Mouse (Mus musculus): ENCODE data around the gene Slc35d2. TPM values are rescaled to one million over a fixed set of nuclear protein-coding genes. Genes with fewer than 3 reads are reported as not detected.
A peak's percentile ranks its signal among the peaks of the same experiment; 100 is the strongest.
"Not testable (repeated sequence)": the region's sequence is repeated elsewhere in the genome, so short reads cannot be mapped to it uniquely, and the experiment has no call there.

Slc35d2 gene
- polyA plus RNA-seq, 1 experiment from 2014 or later, result 1.3 TPM

GRCm38 (mm10) chr13:64086036-64086435 is 43.1 kb downstream of the Slc35d2 start:
- 80% methylated on average over 5 of the region's 5 CpGs for WGBS
- peaks cover 12% of the 10 kb centered on the region for H3K4me1 ChIP-seq
- H3K27me3 ChIP-seq, result no peaks in the 10 kb centered on the region
- H3K4me3 ChIP-seq, result no peak overlapping the region
- no peak overlapping the region for H3K27ac ChIP-seq
- no peak overlapping the region for H3K9ac ChIP-seq
- no peak overlapping the region for H3K4me2 ChIP-seq
- ATAC-seq, result no peak
- H3K36me3 ChIP-seq (ENCODE audit: poor library complexity, severe bottlenecking), result no peaks in the 10 kb centered on the region
- H3K9me3 ChIP-seq (replicated peaks), result no peaks in the 10 kb centered on the region

GRCm38 (mm10) chr13:64083331-64083730 is 45.8 kb downstream of the Slc35d2 start:
- Histone ChIP-seq H3K4me1 (peaks cover 16% of the 10 kb centered on the region), H3K4me2 (no peak overlapping the region), H3K9ac (no peak overlapping the region), H3K36me3 (ENCODE audit: poor library complexity, severe bottlenecking) (no peaks in the 10 kb centered on the region), H3K9me3 (replicated peaks) (no peaks in the 10 kb centered on the region), H3K27me3 (no peaks in the 10 kb centered on the region), H3K27ac (no peak overlapping the region), H3K4me3 (no peak overlapping the region)
- no peak for ATAC-seq
- WGBS, result 90% methylated on average over 3 of the region's 3 CpGs

GRCm38 (mm10) chr13:64081012-64081919 is 47.9 kb downstream of the Slc35d2 start:
- Histone ChIP-seq H3K27me3 (no peaks in the 10 kb centered on the region), H3K4me2 (peak overlapping the region; percentile 24), H3K9me3 (replicated peaks) (no peaks in the 10 kb centered on the region), H3K4me3 (no peak overlapping the region), H3K9ac (peak overlapping the region; percentile 48), H3K27ac (peak overlapping the region; percentile 66), H3K4me1 (peaks cover 16% of the 10 kb centered on the region), H3K36me3 (ENCODE audit: poor library complexity, severe bottlenecking) (no peaks in the 10 kb centered on the region)
- peak; percentile 83 for ATAC-seq
- WGBS, result 13% methylated on average over 16 of the region's 16 CpGs

GRCm38 (mm10) chr13:64077591-64077990 is 51.6 kb downstream of the Slc35d2 start:
- ATAC-seq, result no peak
- Histone ChIP-seq H3K9ac (no peak overlapping the region), H3K4me3 (no peak overlapping the region), H3K27ac (no peak overlapping the region), H3K27me3 (no peaks in the 10 kb centered on the region), H3K9me3 (replicated peaks) (no peaks in the 10 kb centered on the region), H3K4me1 (peaks cover 16% of the 10 kb centered on the region), H3K36me3 (ENCODE audit: poor library complexity, severe bottlenecking) (no peaks in the 10 kb centered on the region), H3K4me2 (no peak overlapping the region)
- 87% methylated on average over 5 of the region's 5 CpGs for WGBS

- WGBS, result 85% methylated on average over 4 of the region's 4 CpGs
- no peak for ATAC-seq
- H3K4me1 ChIP-seq, result peaks cover 5% of the 10 kb centered on the region
- H3K27me3 ChIP-seq, result no peaks in the 10 kb centered on the region
- H3K9me3 ChIP-seq (replicated peaks), result no peaks in the 10 kb centered on the region
- H3K4me2 ChIP-seq, result no peak overlapping the region
- H3K27ac ChIP-seq, result no peak overlapping the region
- H3K9ac ChIP-seq, result no peak overlapping the region
- no peaks in the 10 kb centered on the region for H3K36me3 ChIP-seq (ENCODE audit: poor library complexity, severe bottlenecking)
- no peak overlapping the region for H3K4me3 ChIP-seq
These were observed 53.1 kb downstream of the Slc35d2 start for GRCm38 (mm10) chr13:64076074-64076473.

GRCm38 (mm10) chr13:64066653-64067052 is 62.5 kb downstream of the Slc35d2 start:
- no peak for ATAC-seq
- no peaks in the 10 kb centered on the region for H3K27me3 ChIP-seq
- H3K36me3 ChIP-seq (ENCODE audit: poor library complexity, severe bottlenecking), result no peaks in the 10 kb centered on the region
- no peak overlapping the region for H3K27ac ChIP-seq
- H3K4me3 ChIP-seq, result no peak overlapping the region
- H3K9me3 ChIP-seq (replicated peaks), result no peaks in the 10 kb centered on the region
- no peak overlapping the region for H3K9ac ChIP-seq
- 74% methylated on average over 3 of the region's 3 CpGs for WGBS
- H3K4me1 ChIP-seq, result no peaks in the 10 kb centered on the region
- H3K4me2 ChIP-seq, result no peak overlapping the region

- Histone ChIP-seq H3K4me3 (no peak overlapping the region), H3K27me3 (no peaks in the 10 kb centered on the region), H3K36me3 (ENCODE audit: poor library complexity, severe bottlenecking) (no peaks in the 10 kb centered on the region), H3K4me2 (no peak overlapping the region), H3K9me3 (replicated peaks) (no peaks in the 10 kb centered on the region), H3K27ac (no peak overlapping the region), H3K9ac (no peak overlapping the region), H3K4me1 (no peaks in the 10 kb centered on the region)
- no peak for ATAC-seq
These were observed 64.9 kb downstream of the Slc35d2 start for GRCm38 (mm10) chr13:64064276-64064675.

GRCm38 (mm10) chr13:64060935-64061506 is 68.1 kb downstream of the Slc35d2 start:
- Histone ChIP-seq H3K9ac (no peak overlapping the region), H3K27ac (no peak overlapping the region), H3K27me3 (no peaks in the 10 kb centered on the region), H3K9me3 (replicated peaks) (no peaks in the 10 kb centered on the region), H3K36me3 (ENCODE audit: poor library complexity, severe bottlenecking) (no peaks in the 10 kb centered on the region), H3K4me2 (no peak overlapping the region), H3K4me3 (no peak overlapping the region), H3K4me1 (no peaks in the 10 kb centered on the region)
- ATAC-seq, result no peak
- WGBS, result 79% methylated on average over 5 of the region's 5 CpGs

GRCm38 (mm10) chr13:64053959-64054358 is 75.2 kb downstream of the Slc35d2 start:
- H3K27ac ChIP-seq, result no peak overlapping the region
- 0 out of 2 replicates have a peak, but pooled peaks cover 6% of the 10 kb centered on the region for H3K9me3 ChIP-seq (replicated peaks)
- ATAC-seq, result no peak

GRCm38 (mm10) chr13:64052281-64052680 is 76.9 kb downstream of the Slc35d2 start:
- H3K9ac ChIP-seq; H3K27ac ChIP-seq; H3K9me3 ChIP-seq (replicated peaks); H3K4me2 ChIP-seq; H3K27me3 ChIP-seq; ATAC-seq; H3K4me3 ChIP-seq; H3K4me1 ChIP-seq; H3K36me3 ChIP-seq (ENCODE audit: poor library complexity, severe bottlenecking): not testable (repeated sequence)
- WGBS, result 90% methylated on average over 2 of the region's 2 CpGs

More at GRCm38 (mm10) chr13:64053959-64054358, 75.2 kb downstream of the Slc35d2 start:
- Histone ChIP-seq H3K4me3 (no peak overlapping the region), H3K4me2 (no peak overlapping the region), H3K36me3 (ENCODE audit: poor library complexity, severe bottlenecking) (no peaks in the 10 kb centered on the region), H3K9ac (no peak overlapping the region), H3K27me3 (no peaks in the 10 kb centered on the region), H3K4me1 (no peaks in the 10 kb centered on the region)
- 68% methylated on average over 1 of the region's 1 CpGs for WGBS

- Histone ChIP-seq H3K4me3 (no peak overlapping the region), H3K27me3 (no peaks in the 10 kb centered on the region), H3K36me3 (ENCODE audit: poor library complexity, severe bottlenecking) (no peaks in the 10 kb centered on the region), H3K9ac (no peak overlapping the region), H3K27ac (no peak overlapping the region), H3K4me2 (no peak overlapping the region), H3K4me1 (no peaks in the 10 kb centered on the region), H3K9me3 (replicated peaks) (0 out of 2 replicates have a peak, but pooled peaks cover 6% of the 10 kb centered on the region)
- 61% methylated on average over 4 of the region's 4 CpGs for WGBS
- no peak for ATAC-seq
These were observed 78.3 kb downstream of the Slc35d2 start for GRCm38 (mm10) chr13:64050895-64051294.

- Histone ChIP-seq H3K4me2 (no peak overlapping the region), H3K27me3 (no peaks in the 10 kb centered on the region)
These were observed 79.6 kb downstream of the Slc35d2 start for GRCm38 (mm10) chr13:64049535-64049934.

More at GRCm38 (mm10) chr13:64049535-64049934, 79.6 kb downstream of the Slc35d2 start:
- Histone ChIP-seq H3K36me3 (ENCODE audit: poor library complexity, severe bottlenecking) (no peaks in the 10 kb centered on the region), H3K4me1 (no peaks in the 10 kb centered on the region), H3K9me3 (replicated peaks) (0 out of 2 replicates have a peak, but pooled peaks cover 6% of the 10 kb centered on the region), H3K4me3 (no peak overlapping the region), H3K27ac (no peak overlapping the region), H3K9ac (no peak overlapping the region)
- ATAC-seq, result no peak

Measured in forebrain, embryonic 13.5 days (tissue).